Mouse (Mus musculus) MEL (cell line): ENCODE measurements around the gene Nkd1.

ENCODE experiments used
- CTCF ChIP-seq, 3 experiments: IDR thresholded peaks in 2 of 3; conservative IDR thresholded peaks in 1 of 3; 2 replicates each; pipeline ENCODE4 v1.5.1; 2011 to 2012; ENCODE audit warnings: low read length in 3 of 3, low read depth in 2 of 3, mild to moderate bottlenecking in 2 of 3, improper control_type of control experiment in 1 of 3, inconsistent platforms in 1 of 3, mixed read lengths in 1 of 3, moderate library complexity in 1 of 3; ENCODE audit not compliant: control insufficient read depth in 1 of 3, insufficient read depth in 1 of 3, poor library complexity in 1 of 3, severe bottlenecking in 1 of 3
- E2F4 ChIP-seq: IDR thresholded peaks from 2 replicates; pipeline ENCODE4 v1.6.1; 2011; ENCODE audit warnings: low read depth, low read length, improper control_type of control experiment, borderline replicate concordance
- EP300 ChIP-seq, 2 experiments: IDR thresholded peaks; 2 replicates each; pipeline ENCODE4 v1.6.1; 2011; ENCODE audit warnings: improper control_type of control experiment in 2 of 2, low read length in 2 of 2, low read depth in 1 of 2, mild to moderate bottlenecking in 1 of 2
- MEF2A ChIP-seq: IDR thresholded peaks from 2 replicates; pipeline ENCODE4 v1.6.1; 2014; ENCODE audit warnings: low read depth, mild to moderate bottlenecking, inconsistent platforms, low read length, improper control_type of control experiment; ENCODE audit not compliant: poor library complexity, insufficient replicate concordance, severe bottlenecking; ENCODE audit errors: extremely low read depth
- POLR2A ChIP-seq, 2 experiments: IDR thresholded peaks; 2 replicates each; pipeline ENCODE4 v1.6.1; 2011 to 2012; ENCODE audit warnings: low read length in 2 of 2, mild to moderate bottlenecking in 2 of 2, control low read depth in 1 of 2, improper control_type of control experiment in 1 of 2, low read depth in 1 of 2, moderate library complexity in 1 of 2; ENCODE audit not compliant: control insufficient read depth in 1 of 2, insufficient read depth in 1 of 2, poor library complexity in 1 of 2

DNA sequence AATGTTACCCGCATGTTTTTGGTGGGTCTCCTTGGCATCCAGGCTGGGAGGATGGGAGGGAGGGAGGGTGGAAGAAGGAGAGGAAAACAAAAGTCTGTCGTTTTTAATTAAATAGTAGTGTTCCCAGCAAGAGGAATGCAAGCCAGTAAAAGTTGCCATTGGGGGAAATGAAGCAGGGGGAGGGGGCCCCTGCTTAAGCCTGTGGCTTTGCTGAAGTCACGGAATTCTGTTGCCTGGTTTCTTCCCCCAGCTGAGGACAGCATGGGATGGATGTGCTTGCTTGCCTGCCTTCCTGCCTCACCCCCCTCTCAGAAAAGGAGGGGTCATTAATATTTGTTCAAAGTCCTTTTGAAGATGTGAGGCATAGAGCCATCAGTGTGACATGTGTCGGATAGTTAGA lies 3.0 kb downstream of the Nkd1 start:
- TF ChIP-seq MEF2A, result no peak
- TF ChIP-seq CTCF (IDR thresholded peaks at IDR 0.05 in 2 of 3, conservative IDR thresholded peaks at IDR 0.05 in 1 of 3; ENCODE audit: control insufficient read depth in 1 of 3, insufficient read depth in 1 of 3, low read depth in 2 of 3, low read length in 3 of 3, poor library complexity in 1 of 3, severe bottlenecking in 1 of 3), result no peak
- TF ChIP-seq E2F4, result no peak
- TF ChIP-seq POLR2A (IDR thresholded peaks at IDR 0.05; ENCODE audit: control insufficient read depth in 1 of 2, insufficient read depth in 1 of 2, low read depth in 1 of 2, low read length in 2 of 2, poor library complexity in 1 of 2), result no peak
- TF ChIP-seq EP300 (IDR thresholded peaks at IDR 0.05; ENCODE audit: low read depth in 1 of 2, low read length in 2 of 2), result no peak
